9 mouse cellular contexts compared by ENCODE assay signal in genomic region chr16:34120801-34121201, GRCm38 (mm10).
DNase-seq lines count a peak whose midpoint lies in the region; ATAC-seq lines count a peak whose summit lies in the region.
"Had no signal": no experiment of that assay in that cellular context is flagged by ENCODE, and none has a peak within 500 bp of the region (broad histone marks: within the 10 kb centered on the region; RNA-seq: fewer than 3 reads in every experiment).

No protein-coding gene starts in this region.

- intact Hi-C loops in gastrocnemius, postnatal 14 days (cut with DNase I; ENCODE audit: low total_unique reads), result loop anchor here (10.0 kb wide), 1 partner anchor 174 kb away; no protein-coding TSS in a partner anchor

- DNase-seq in layer of hippocampus, postnatal 36 days, result peak; percentile 43 to 45
- DNase-seq in layer of hippocampus, adult 11-12 months (ENCODE audit: low spot score), result no peak
- peak; percentile 61 to 77 for DNase-seq in left cerebral cortex, adult 9 months (ENCODE audit: low spot score in 2 of 2)
- DNase-seq in thymus, postnatal 0 days (ENCODE audit: low spot score), result peak; percentile 31
- no peak for DNase-seq in kidney, adult 11 months
- no peak for DNase-seq in gastrocnemius, postnatal 14 days
- DNase-seq in ovary, postnatal 14 days (ENCODE audit: low spot score), result no peak
- DNase-seq: kidney, postnatal 36 days had no signal

- peak; percentile 59 for ATAC-seq in activated CD4-positive, CD25-positive, alpha-beta regulatory T cell, adult 4 months

Comparison
In these comparisons a context has a peak if more than half of its experiments do, and no peak if none do; other contexts are left out.
1. DNase-seq: peak in layer of hippocampus, postnatal 36 days (2 of 2), left cerebral cortex, adult 9 months (2 of 2) and thymus, postnatal 0 days (single experiment); none in layer of hippocampus, adult 11-12 months (single experiment), kidney, adult 11 months (single experiment), gastrocnemius, postnatal 14 days (single experiment) and ovary, postnatal 14 days (single experiment).